Mouse (Mus musculus) heart, adult 2 months (tissue): Measurements from ENCODE around the gene Tbx6.

Experiments used
- CTCF ChIP-seq: fragments of 200-600 bp; IDR thresholded peaks from 2 replicates; pipeline ENCODE4 v1.8.1; 2022; ENCODE audit warnings: antibody characterized with exemption, mild to moderate bottlenecking, moderate library complexity
- EP300 ChIP-seq: fragments of 200-500 bp; IDR thresholded peaks from 2 replicates; pipeline ENCODE4 v1.6.1; 2011; ENCODE audit warnings: low read depth, low read length, control low read depth; ENCODE audit not compliant: insufficient read depth

- TF ChIP-seq CTCF: no peak
- TF ChIP-seq EP300: no peak
Measured at GRCm38 (mm10) chr7:126833294-126833693, 52.0 kb downstream of the Tbx6 start.
